Mouse (Mus musculus): ENCODE data around the gene Gstm3. TPM values are rescaled to one million over a fixed set of nuclear protein-coding genes. Genes with fewer than 3 reads are reported as not detected.

Gene Gstm3
- total RNA-seq, 2 experiments from 2014 or later: not detected

GRCm38 (mm10) chr3:107931670-107932069, 37.4 kb downstream of the Gstm3 start, which contains the start of gene Gstm7:
TSS of gene Gstm7 (minus strand) at chr3:107931817.
- DNase-seq: peak; percentile 100
- intact Hi-C loops (cut with DNase I): no loop called here

GRCm38 (mm10) chr3:107931134-107931533, 37.9 kb downstream of the Gstm3 start:
- no peak for DNase-seq
- intact Hi-C loops (cut with DNase I): no loop called here

- intact Hi-C loops (cut with DNase I): no loop called here
Observed at GRCm38 (mm10) chr3:107929731-107930130, 39.4 kb downstream of the Gstm3 start.

GRCm38 (mm10) chr3:107929243-107929642, 39.8 kb downstream of the Gstm3 start:
- intact Hi-C loops (cut with DNase I): no loop called here

More at GRCm38 (mm10) chr3:107929731-107930130, 39.4 kb downstream of the Gstm3 start:
- DNase-seq: no peak

GRCm38 (mm10) chr3:107928691-107929090, 40.4 kb downstream of the Gstm3 start:
- DNase-seq: no peak

More at GRCm38 (mm10) chr3:107929243-107929642, 39.8 kb downstream of the Gstm3 start:
- no peak for DNase-seq

GRCm38 (mm10) chr3:107927841-107928240, 41.2 kb downstream of the Gstm3 start:
- intact Hi-C loops (cut with DNase I): no loop called here
- no peak for DNase-seq

More at GRCm38 (mm10) chr3:107928691-107929090, 40.4 kb downstream of the Gstm3 start:
- intact Hi-C loops (cut with DNase I): no loop called here

- DNase-seq: no peak
- intact Hi-C loops (cut with DNase I): no loop called here
Observed at GRCm38 (mm10) chr3:107925335-107925734, 43.7 kb downstream of the Gstm3 start.

GRCm38 (mm10) chr3:107920348-107920747, 48.7 kb downstream of the Gstm3 start:
- intact Hi-C loops (cut with DNase I): no loop called here
- no peak for DNase-seq

- intact Hi-C loops (cut with DNase I): loop anchor here (2.0 kb wide), 1 partner anchor 51 kb away; no protein-coding TSS in a partner anchor
- peak; percentile 52 for DNase-seq
Observed at GRCm38 (mm10) chr3:107917783-107918408, 51.2 kb downstream of the Gstm3 start.

- no peak for DNase-seq
- intact Hi-C loops (cut with DNase I): no loop called here
Observed at GRCm38 (mm10) chr3:107917097-107917496, 52.0 kb downstream of the Gstm3 start.

GRCm38 (mm10) chr3:107916674-107917073, 52.4 kb downstream of the Gstm3 start:
- DNase-seq: no peak
- intact Hi-C loops (cut with DNase I): no loop called here

Other genes with a start within 250 kb of the Gstm3 start
- 10 to 100 TPM; 10.6 to 11.6 TPM for gene Csf1, start 208.8 kb downstream of the Gstm3 start, total RNA-seq (2021)
- gene Eps8l3, start 92.1 kb downstream of the Gstm3 start, total RNA-seq (2021): not detected
- 10 to 100 TPM; 80.6 to 81.3 TPM for gene Gstm5, start 73.5 kb downstream of the Gstm3 start, total RNA-seq (2021)
- gene Gstm7, start 37.5 kb downstream of the Gstm3 start, total RNA-seq (2021): 10 to 100 TPM; 29.3 to 29.7 TPM
- 1 to 10 TPM; 4.9 to 5.3 TPM for gene Gstm6, start 25.5 kb downstream of the Gstm3 start, total RNA-seq (2021)
- gene Gstm2, start 17.2 kb upstream of the Gstm3 start, total RNA-seq (2021): 1 to 10 TPM; 3.2 to 3.8 TPM
- 10 to 100 TPM; 60.4 to 75.2 TPM for gene Gstm1, start 48.7 kb upstream of the Gstm3 start, total RNA-seq (2021)
- 10 to 100 TPM; 10.3 to 10.9 TPM for gene Gstm4, start 75.6 kb upstream of the Gstm3 start, total RNA-seq (2021)
- 10 to 100 TPM; 65.3 to 75.4 TPM for gene Ampd2, start 117.4 kb upstream of the Gstm3 start, total RNA-seq (2021)
- gene Gnat2, start 123.5 kb upstream of the Gstm3 start, total RNA-seq (2021): under 1 TPM in 1 of 2 experiments, not detected in 1; 0.44 TPM
- gene Gnai3, start 176.9 kb upstream of the Gstm3 start, total RNA-seq (2021): 10 to 100 TPM; 88.6 to 90.4 TPM
- 10 to 100 TPM; 12.1 to 14.0 TPM for gene Gpr61, start 185.6 kb upstream of the Gstm3 start, total RNA-seq (2021)
- gene Amigo1, start 217.1 kb upstream of the Gstm3 start, total RNA-seq (2021): 10 to 100 TPM; 23.6 to 25.8 TPM
- gene Cyb561d1, start 231.9 kb upstream of the Gstm3 start, total RNA-seq (2021): 10 to 100 TPM; 10.9 to 11.4 TPM
- gene Atxn7l2, start 241.7 kb upstream of the Gstm3 start, total RNA-seq (2021): 10 to 100 TPM; 33.1 to 34.8 TPM